Mouse (Mus musculus) stomach, postnatal 0 days (tissue): ENCODE results near the gene Apobec4. TPM values are rescaled to one million over a fixed set of nuclear protein-coding genes. Genes with fewer than 3 reads are reported as not detected.

Experiments used
- ATAC-seq: fragments of 200-750 bp; cut with Nextera tagmentation; 2 replicates; pipeline ENCODE4 v1.8.0; 2017; ENCODE audit not compliant: low FRiP score, low TSS enrichment
- DNase-seq: peaks from one replicate; pipeline ENCODE4 v3.0.0-alpha.2; 2016; ENCODE audit warnings: low spot score
- H3K27ac ChIP-seq: fragments of 300-500 bp; sonication (generic); replicated peaks from 2 replicates; pipeline ENCODE4 v1.5.1; 2014; ENCODE audit warnings: mild to moderate bottlenecking, control low read depth
- H3K27me3 ChIP-seq: fragments of 300-500 bp; sonication (generic); 2 replicates; pipeline ENCODE4 v1.6.1; 2014; ENCODE audit warnings: low read length; ENCODE audit not compliant: control insufficient read depth, insufficient read depth
- H3K36me3 ChIP-seq: fragments of 300-500 bp; sonication (generic); 2 replicates; pipeline ENCODE4 v1.6.1; 2014; ENCODE audit warnings: low read length, mixed read lengths; ENCODE audit not compliant: control insufficient read depth, insufficient read depth
- H3K4me1 ChIP-seq: fragments of 300-500 bp; sonication (generic); replicated peaks from 2 replicates; pipeline ENCODE4 v1.6.1; 2014; ENCODE audit warnings: antibody characterized with exemption; ENCODE audit not compliant: control insufficient read depth, insufficient read depth
- H3K4me2 ChIP-seq: fragments of 300-500 bp; sonication (generic); replicated peaks from 2 replicates; pipeline ENCODE4 v1.6.1; 2014; ENCODE audit warnings: low read depth, mild to moderate bottlenecking, control low read depth, moderate library complexity
- H3K4me3 ChIP-seq: fragments of 300-500 bp; sonication (generic); 2 replicates; pipeline ENCODE4 v1.5.1; 2014; ENCODE audit warnings: low read depth, low read length, control low read depth
- H3K9ac ChIP-seq: fragments of 300-500 bp; sonication (generic); 2 replicates; pipeline ENCODE4 v1.6.1; 2014; ENCODE audit warnings: mild to moderate bottlenecking, low read length, control low read depth, mixed read lengths
- H3K9me3 ChIP-seq: fragments of 300-500 bp; sonication (generic); 2 replicates; pipeline ENCODE4 v1.6.1; 2016; ENCODE audit warnings: low read length; ENCODE audit not compliant: control insufficient read depth
- CTCF ChIP-seq: IDR thresholded peaks from 2 replicates; pipeline ENCODE4 v1.5.1; 2016; ENCODE audit warnings: antibody characterized with exemption, low read depth, mild to moderate bottlenecking, moderate library complexity
- EP300 ChIP-seq: optimal IDR thresholded peaks from 2 replicates; pipeline ENCODE3; 2016; ENCODE audit warnings: antibody characterized with exemption
- WGBS: fragments of 180-500 bp; shearing (Covaris S2); extraction: QIAGEN DNeasy Blood & Tissue Kit; methylation state at CpG from one replicate; pipeline ENCODE4 v1.1.7; 2014; 5-methylcytosine and 5-hydroxymethylcytosine counted together
- polyA plus RNA-seq: library from polyadenylated mRNA; unstranded; fragments of >200 nt; fragmentation: Nextera tagmentation; extraction: Ambion mirVana; gene quantifications from 2 replicates; pipeline ENCODE4 v1.2.1, GENCODE M21; 2015

The Apobec4 gene
- polyA plus RNA-seq, 1 experiment from 2014 or later = not detected

DNA sequence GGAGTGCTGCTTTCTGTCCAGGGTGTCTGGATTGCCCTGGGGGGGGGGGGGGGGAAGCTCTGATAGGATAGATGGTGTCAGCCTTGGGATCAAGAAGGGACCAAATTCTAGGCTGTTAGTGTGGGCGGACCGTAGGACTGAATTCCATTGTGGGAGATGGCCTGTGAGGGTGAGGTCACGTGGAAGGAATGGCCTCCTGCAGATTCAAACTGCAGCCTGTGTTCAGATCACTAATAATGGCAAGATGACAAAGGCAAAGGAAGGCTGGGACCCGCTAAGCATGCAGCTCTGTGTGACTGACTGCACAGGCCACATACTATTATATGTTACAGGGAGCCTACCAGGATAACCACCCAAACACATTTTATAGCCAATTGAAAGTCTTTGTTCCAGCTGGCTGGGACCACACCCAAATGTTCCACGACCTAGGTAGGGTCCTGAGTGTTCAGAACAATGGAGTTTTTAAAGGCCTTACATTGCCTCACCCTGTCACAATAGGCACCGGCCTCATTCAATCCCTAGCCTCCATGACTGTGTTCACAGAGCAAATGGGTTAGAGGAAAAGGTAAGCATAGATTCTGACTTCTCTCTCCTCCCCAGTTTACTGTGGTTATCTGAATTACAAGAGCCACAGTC, 43.3 kb downstream of the Apobec4 start:
- H3K9ac ChIP-seq = no peak overlapping the region
- ATAC-seq = no peak
- 70% methylated on average over 6 of the region's 6 CpGs for WGBS

DNA sequence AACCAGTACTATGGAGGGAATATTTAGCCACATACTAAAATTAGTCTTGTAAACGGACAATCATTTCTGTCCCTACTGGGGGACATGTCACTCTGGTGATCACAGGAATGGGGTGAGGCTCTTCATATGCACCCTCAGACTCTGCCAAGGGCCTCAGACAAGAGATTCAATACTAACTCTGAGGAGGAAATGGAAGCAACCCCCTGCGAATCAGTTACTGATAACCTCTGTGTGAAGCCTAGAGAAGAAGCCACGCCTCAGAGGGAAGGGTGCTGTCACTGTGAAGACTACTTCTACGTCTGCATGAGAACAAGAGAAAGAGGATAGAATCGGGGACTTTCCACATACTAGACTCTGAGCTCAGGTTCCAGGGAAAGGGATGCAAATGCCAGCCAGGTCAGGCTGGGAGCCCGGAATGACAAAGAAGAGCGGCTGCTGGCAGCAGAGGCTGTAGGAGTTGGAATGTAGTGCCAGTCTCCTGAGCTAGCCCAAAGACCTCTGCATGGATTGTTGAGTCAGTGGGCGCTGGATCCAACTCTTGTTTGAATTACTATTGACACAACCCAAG, 45.4 kb downstream of the Apobec4 start:
- DNase-seq (no peak), ATAC-seq (no peak)
- no peak overlapping the region for H3K27ac ChIP-seq
- H3K27me3 ChIP-seq = no peaks in the 10 kb centered on the region
- H3K4me2 ChIP-seq = no peak overlapping the region
- 60% methylated on average over 8 of the region's 8 CpGs for WGBS
- no peak overlapping the region for H3K4me3 ChIP-seq
- H3K9ac ChIP-seq = no peak overlapping the region
- no peaks in the 10 kb centered on the region for H3K36me3 ChIP-seq
- 0 out of 2 replicates have a peak, but pooled peaks cover 3% of the 10 kb centered on the region for H3K4me1 ChIP-seq
- H3K9me3 ChIP-seq = no peaks in the 10 kb centered on the region
- TF ChIP-seq CTCF (no peak), EP300 (no peak)

More for the DNA sequence above, 43.3 kb downstream of the Apobec4 start:
- no peaks in the 10 kb centered on the region for H3K9me3 ChIP-seq
- no peaks in the 10 kb centered on the region for H3K27me3 ChIP-seq
- H3K4me3 ChIP-seq = no peak overlapping the region
- TF ChIP-seq CTCF = no peak
- no peak for TF ChIP-seq EP300
- H3K4me2 ChIP-seq = no peak overlapping the region
- no peak for DNase-seq
- H3K27ac ChIP-seq = no peak overlapping the region
- 0 out of 2 replicates have a peak, but pooled peaks cover 3% of the 10 kb centered on the region for H3K4me1 ChIP-seq
- H3K36me3 ChIP-seq = no peaks in the 10 kb centered on the region

DNA sequence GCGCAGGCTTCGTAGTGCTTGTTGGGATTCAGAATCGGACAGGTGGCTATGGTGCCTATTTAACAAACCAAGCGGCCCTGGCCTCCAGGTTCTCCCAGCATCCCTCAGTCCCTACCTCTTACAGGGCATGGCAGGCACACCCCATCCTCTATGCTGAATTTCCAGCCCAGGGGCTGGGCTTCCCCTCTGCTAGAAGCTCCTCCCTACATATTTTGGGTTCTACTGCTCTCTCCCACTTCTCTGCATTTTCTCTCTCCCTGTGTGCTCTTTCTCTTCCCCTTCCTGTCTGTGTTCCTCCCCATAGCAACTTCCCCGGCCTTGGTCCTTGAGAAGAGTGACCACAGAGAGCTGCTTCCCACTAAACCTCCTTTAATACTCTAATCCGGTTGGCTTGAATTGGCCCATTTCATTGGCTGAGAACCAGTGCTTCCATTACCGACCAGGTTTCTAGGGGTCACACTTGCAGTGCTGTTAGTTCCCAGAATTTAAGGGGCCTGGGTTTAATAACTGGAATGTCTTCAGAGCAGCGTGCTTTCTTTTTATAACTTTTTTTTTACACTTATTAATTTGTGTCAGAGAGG, 46.4 kb downstream of the Apobec4 start:
- Histone ChIP-seq H3K27ac (0 out of 2 replicates have a peak overlapping the region, but pooled peaks have one; percentile 8), H3K4me1 (no peaks in the 10 kb centered on the region), H3K36me3 (no peaks in the 10 kb centered on the region), H3K4me3 (no peak overlapping the region), H3K4me2 (no peak overlapping the region), H3K9me3 (no peaks in the 10 kb centered on the region), H3K27me3 (no peaks in the 10 kb centered on the region), H3K9ac (no peak overlapping the region)
- no peak for TF ChIP-seq EP300
- TF ChIP-seq CTCF = no peak
- WGBS = 74% methylated on average over 8 of the region's 8 CpGs
- peak; percentile 60; the same call in 1 of the 2 replicates for ATAC-seq
- DNase-seq = no peak

DNA sequence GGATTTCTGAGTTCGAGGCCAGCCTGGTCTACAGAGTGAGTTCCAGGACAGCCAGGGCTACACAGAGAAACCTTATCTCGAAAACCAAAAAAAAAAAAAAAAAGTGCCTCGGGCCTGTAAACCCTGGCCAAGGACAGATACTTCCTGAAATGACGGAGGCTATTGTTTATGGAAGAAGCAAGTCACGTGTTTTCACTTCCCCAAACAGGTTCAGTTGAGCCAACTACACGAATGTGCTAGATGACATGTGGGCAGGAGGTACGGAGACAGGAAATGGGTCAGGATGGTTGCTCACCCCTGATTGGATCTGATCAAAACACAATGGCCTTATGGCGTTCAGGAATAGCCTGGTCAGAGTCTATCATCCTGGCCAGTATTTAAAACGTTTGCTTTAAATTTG, 47.8 kb downstream of the Apobec4 start:
- TF ChIP-seq EP300 (no peak), CTCF (no peak)
- H3K9me3 ChIP-seq = no peaks in the 10 kb centered on the region
- 61% methylated on average over 9 of the region's 9 CpGs for WGBS
- H3K36me3 ChIP-seq = no peaks in the 10 kb centered on the region
- no peak overlapping the region for H3K9ac ChIP-seq
- H3K27me3 ChIP-seq = no peaks in the 10 kb centered on the region
- no peak overlapping the region for H3K27ac ChIP-seq
- ATAC-seq (no peak), DNase-seq (no peak)
- no peak overlapping the region for H3K4me2 ChIP-seq
- H3K4me1 ChIP-seq = no peaks in the 10 kb centered on the region
- no peak overlapping the region for H3K4me3 ChIP-seq

DNA sequence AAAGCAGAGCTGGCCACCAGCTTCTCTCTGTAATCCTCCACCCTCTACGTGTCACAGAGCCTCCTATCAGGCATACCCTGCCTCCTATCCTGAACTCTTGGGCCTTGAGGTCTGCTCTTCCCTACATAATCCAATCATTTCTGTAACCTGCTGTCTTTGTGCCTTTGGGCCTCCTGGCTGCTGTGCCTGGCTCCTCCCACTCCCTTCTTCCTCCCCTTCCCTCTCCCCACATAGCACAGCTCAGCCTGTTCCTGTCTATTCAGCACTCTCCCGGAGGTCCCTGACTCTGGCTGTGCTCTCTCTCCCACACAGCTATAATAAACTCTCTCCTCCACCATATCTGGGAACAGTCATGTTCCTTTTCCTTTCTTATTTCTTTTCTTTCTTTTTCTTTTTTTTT, 49.5 kb downstream of the Apobec4 start, which contains the start of gene Ncf2:
Gene Ncf2, plus strand, starts transcription at position 298 of the 400 bp plus-strand sequence.
- no peaks in the 10 kb centered on the region for H3K9me3 ChIP-seq
- 30% methylated on average over 2 of the region's 2 CpGs for WGBS
- 0 out of 2 replicates have a peak within 1 kb of the TSS, but pooled peaks have one; percentile 24 for H3K27ac ChIP-seq
- H3K36me3 ChIP-seq = no peaks in the 10 kb centered on the region
- H3K27me3 ChIP-seq = no peaks in the 10 kb centered on the region
- no peak within 1 kb of the TSS for H3K4me3 ChIP-seq
- ATAC-seq (peak; percentile 72; the same call in 1 of the 2 replicates), DNase-seq (no peak)
- no peak within 1 kb of the TSS for H3K9ac ChIP-seq
- TF ChIP-seq EP300 = no peak
- TF ChIP-seq CTCF = no peak
- H3K4me1 ChIP-seq = no peaks in the 10 kb centered on the region
- H3K4me2 ChIP-seq = no peak within 1 kb of the TSS
